Mouse (Mus musculus) T-cell, adult 2 months (primary cell): ENCODE data around the gene Acss3.

Experiments
- DNase-seq: peaks from one replicate; pipeline ENCODE4 v3.0.0; 2022; ENCODE audit warnings: low spot score

Acss3 gene

DNA sequence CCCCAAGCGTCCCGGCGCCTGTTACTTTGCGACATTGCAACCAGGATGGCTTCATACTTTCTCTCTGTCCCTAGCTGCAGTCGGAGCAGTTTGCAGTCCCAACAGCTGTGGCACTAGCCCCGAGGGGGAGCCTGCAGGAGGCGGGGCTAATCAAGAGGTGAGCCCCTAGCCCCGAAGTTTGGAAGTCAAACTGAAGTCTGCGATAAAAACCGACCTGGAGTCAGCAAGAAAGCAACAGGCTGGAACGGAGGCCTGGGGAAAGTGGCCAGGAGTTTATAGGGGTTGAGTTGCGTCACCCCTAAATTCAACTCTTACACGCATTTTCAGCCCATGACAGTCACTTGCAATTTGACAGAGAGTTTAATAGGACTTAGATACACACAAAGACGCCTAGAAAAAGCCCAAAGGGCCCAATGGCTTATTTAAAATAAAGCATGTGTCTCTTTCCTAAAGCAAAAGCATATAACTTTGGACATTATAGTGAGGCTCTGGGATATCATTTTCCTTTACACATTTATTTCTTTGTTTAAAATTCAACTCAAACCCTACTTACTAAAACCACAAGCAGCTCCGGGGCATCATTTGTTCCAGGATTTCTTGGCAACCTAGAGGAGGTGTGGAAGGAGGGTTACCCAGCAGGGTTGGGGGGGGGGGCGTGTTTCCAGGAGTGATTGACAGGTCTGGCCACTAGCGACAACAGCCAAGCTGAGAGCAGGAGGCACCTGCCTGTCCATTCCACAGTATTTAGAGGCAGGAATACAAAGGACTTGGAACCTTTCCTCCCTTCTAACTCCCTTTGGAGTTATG is at the start of gene Acss3:
Acss3 (minus strand) TSS at position 140 of the 807 bp plus-strand sequence.
- DNase-seq = no peak

DNA sequence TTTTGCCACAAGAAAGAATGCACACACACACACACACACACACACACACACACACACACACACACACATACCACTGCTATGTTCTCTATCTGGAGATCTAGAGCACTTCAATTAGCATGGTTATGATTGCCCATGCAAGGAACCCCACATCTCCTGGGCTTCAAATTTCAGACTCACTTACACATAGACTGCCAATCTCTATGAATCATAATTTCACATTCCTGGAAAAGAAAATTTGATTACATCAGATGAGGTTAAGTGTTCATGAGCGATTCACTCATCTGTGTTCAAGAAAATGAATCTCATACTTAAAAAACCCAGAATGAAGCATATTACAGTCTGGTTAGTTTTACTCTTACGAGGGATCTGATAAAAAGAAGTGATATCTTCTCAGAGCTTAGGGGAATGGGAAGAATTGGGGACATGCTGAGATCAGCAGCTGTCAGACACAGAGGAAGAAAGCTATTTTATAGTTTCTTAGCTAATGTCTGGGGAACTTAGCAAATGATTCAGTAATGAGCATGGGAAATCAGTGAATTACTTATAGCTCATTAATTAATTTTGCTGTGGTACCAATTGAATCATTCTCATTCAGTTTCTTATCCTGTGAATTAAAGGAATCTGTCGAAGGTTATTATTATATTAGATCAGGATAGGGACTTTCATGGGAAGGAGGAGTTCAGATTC is 48.7 kb upstream of the Acss3 start:
- no peak for DNase-seq

DNA sequence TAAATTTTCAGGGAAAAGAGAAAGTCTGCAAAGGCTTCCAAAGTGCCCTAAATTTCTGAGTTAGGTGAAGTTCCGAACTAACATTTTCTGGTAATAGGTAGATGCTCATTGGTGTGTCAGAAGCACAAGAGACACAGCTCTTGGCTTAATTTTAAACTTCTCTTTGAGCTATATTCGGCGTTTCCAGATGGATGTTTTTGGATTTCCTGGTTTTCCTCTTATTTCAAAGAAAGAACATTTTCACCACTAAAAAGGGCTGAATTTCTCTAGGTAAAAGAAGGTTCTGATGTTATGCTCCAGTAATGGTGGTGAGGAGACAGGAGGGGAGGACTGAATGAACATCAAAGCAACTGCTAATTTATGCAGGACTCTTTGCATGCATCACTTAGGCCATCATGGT is 43.0 kb upstream of the Acss3 start:
- DNase-seq = no peak

DNA sequence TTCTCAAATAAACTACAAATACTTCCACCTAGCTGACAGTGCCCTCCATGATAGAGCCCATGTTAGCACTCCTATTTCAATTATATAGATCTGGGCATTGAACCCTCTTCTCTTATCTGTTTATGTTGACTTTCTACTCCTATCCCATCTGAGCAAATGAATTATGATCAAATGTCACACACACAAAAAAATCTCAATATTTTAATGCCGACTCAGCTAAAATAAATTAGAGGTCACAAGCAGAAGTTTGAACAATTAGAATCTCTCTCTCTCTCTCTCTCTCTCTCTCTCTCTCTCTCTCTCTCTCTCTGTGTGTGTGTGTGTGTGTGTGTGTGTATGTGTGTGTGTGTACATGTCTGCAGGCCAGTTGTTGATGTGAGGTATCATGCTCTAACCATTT is 25.3 kb upstream of the Acss3 start:
- DNase-seq = no peak

DNA sequence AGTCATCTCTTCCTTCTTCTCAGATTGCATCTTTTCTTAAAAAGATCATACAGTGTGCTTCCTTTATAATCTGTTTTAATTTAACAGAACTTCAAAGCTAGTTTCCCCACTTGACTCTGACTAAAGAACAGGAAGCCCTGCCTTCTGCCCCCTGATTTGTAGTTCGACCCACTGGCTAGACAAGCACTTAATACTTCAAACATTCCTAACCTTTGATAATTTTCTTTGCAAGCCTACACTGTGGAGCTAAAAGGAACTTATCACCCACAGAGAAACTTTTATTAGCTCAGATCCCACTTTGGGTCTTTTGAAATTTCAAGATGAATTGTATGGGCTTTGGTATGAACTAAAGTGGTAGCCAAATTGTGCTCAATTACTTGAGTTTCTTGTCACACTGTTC is 20.5 kb upstream of the Acss3 start:
- no peak for DNase-seq

DNA sequence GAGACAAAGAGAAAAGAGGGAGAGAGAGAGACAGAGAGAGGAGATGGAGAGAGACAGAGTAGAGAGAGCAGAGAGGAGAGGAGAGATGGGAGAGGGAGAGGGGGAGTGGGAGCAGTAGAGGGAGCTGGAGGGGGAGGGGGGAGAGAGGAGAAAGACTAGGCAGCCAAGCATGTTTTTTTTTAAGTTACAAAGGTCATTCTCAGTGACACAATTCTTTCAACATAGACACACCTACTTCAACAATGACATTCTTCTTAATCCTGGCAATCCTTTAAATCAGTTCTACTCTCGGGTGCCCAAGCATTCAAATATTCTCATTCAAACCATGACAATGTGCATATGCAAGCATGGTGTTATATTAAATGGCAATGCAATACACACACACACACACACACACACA is 19.4 kb upstream of the Acss3 start:
- DNase-seq = no peak

DNA sequence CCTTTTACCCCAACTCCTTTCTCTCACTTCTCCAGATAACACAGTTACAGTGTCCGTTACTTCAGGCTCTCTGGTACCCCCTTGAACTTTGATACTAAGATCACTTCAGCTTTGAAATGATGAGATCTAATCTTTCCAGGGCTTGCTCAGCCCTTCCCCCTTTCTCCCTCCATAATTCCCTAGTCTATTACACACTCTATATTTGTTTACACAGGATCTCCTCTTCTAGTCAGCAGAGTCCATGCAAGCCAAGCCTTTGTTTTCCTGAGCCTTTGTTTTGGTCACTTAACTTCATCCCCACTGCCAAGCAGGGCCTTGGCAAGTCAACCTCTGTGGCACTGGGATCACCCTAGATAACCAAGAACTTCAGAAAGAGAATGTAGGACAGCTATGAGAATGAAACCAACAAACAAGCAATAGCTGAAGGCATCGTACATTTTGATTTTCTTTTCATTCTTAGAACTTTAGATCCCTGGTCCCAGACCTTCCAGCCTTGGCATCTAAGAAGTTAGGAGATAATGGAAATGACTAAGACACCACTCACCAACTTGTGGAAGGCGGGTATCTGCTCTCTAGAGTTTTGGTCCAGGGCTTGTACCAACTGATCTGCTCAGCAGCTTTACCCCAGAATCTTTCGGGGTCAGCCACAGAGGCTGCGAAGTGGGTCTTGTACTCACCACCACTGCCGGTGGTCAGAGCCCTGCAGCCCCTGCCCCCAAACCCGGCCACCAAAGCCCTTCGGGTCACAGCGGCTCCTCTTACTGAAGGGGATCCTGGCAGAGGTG is 532 bp downstream of the Acss3 start:
- no peak for DNase-seq

DNA sequence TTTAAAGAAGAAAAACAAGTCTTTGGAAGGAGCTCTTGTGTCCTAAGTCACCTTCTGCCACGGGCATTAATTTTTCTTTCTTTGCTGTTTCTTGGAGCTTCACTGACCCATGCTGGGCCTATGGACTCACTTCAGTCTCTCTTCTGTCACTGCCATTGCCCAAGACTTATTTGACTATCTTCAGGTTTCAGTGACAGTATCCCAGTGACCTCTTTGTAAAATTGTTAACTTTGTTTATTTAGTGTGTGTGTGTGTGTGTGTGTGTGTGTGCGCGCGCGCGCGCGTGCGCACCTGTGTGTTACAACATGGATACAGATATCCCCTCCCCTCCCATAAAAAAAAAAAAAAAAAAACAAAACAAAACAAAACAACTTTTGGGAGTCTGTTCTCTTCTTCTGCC is 2.2 kb downstream of the Acss3 start:
- DNase-seq = no peak

DNA sequence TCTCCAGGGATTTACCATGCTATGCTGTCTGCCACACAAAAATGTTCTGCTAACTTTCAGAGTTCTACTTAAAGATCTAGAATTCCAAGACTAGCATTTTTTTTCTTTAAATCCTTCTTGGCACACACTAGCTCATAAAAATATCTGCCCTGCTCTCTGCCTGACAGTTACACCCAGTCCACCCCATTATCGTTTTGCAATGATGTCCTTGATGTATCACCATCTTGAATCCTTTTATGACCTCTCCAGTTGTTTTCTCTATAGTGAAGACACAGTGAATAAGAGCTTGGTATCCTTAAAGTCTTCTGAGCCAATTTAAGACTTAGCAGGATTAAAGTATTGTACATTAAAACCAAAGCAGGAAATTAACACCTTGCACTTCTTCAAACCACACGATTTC is 4.3 kb downstream of the Acss3 start:
- DNase-seq = no peak

DNA sequence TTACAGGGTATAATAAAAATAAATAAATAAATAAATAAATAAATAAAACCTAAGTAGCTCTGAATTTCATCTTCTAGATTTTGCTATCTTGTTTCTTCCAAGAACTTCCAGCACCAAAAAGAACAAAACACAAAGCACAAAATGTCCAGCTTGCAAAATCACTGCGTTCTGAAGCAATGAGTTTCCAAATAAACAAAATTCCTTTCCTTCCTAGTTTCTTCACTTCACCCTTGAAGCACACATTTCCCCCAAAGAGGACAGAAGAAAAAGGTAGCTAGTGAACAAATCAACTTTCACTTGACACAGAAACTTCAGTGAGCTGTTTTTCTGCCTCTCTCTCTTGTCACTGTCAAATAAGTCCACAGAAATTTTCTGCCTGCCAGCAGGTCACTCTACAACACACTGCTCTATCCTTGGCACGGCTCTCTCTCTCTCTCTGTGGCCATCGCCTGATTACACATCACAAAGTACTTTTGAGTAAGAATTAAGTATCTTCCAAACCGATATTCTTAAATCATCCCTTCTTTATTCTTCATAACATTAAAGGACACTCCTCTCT is 6.7 kb downstream of the Acss3 start:
- DNase-seq = no peak

DNA sequence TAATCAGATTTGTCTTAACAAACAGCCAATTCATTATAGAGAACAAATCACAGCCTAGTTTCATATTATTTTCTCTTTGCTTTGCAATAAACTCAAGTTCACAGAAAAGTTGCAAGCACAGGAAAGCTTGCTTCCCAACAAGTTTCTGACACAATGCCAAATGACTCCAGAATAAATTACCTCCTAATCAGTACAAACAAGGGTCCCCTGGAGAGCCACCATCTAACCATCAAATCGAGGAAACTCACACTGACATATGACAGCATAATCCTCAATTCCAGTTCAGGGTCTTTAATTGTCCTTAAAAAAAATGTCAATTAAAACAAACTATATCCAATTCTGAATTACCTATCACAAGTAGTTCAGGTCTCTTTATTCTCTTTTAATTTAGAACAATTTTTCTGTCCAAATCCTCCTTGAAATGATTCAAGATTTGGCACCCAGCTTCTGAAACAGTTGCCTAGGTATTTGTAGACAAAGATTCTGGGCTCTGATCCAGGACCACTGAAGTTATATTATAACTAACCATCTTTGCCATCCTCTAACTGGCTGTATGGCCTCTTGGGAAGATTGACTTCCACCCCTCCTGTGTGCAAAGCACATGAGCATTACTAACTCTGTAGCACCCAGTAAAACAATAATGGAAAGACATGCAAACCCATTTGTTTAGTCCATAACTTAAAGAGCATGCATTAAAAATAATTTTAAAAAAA is 7.4 kb downstream of the Acss3 start:
- DNase-seq = no peak

DNA sequence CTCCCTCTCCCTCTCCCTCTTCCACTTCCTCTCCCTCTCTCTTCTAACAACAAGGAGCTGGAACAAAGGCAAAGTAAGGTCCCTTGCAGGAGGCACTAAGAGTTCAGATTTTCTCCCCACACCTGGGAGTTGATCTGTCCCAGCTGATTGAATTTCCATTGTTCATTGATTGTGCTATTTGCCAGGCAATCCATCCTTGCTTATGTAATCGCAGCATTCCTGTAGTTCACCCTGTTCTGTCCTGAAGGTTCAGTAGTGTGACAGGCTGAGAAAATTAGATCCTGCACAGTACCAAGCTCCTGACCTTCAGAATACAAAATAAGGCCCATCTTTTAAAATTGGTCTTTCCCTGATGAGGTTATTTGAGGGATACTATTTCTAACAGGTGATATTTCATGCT is 8.3 kb downstream of the Acss3 start:
- no peak for DNase-seq

DNA sequence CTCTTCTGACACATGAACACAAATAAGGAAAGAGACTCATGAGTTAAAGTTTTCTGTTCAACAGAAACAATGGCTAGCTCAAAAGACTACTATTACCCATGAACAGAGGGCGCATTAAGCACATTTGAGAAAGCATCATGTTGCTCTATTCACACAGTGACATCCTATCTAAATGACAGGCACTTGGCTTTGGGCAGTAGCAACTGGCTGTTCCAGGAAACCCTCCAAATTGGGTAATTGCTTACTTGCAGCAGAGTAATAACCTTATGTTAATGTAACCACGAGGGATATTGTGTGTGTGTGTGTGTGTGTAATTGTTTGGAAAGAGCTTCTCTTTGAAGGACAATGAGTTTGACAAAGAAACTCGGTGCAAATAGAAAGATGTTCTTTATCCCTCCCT is 29.0 kb downstream of the Acss3 start:
- no peak for DNase-seq

DNA sequence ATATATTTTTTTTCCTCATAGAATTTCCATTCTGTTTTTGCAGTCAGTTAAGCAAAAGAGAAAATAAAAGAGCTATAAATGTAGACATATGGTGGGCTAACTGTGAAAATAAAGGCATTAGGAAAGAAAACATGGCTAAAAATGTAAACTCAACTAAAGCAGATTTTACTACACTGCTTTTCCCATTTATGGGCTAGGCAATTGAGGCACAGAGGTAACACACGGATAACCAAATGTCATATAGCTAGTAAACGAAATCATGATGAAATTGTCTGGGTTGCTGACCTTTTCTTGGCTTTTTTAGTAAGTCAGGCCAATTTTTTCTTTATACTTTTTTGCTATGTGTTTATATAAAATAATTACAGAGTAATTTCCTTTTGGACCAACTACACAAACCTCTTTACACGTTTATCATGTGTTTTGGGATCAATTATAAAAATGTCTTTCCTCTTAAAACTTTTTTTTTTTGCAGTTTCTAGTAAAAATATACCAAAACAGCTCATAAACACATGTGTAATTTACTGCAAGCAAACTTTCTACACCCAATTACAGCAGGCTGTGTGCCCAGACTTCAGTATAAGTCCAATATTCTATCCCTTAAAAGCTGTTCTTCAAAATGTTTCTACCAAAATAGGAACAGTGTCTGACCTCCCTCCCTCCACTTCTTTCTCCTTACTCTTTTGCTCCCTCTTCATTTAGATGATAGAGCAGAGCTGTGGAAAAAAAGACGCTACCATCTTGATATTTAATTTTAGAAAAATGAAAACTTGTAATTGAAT is 69.4 kb downstream of the Acss3 start:
- DNase-seq = no peak

DNA sequence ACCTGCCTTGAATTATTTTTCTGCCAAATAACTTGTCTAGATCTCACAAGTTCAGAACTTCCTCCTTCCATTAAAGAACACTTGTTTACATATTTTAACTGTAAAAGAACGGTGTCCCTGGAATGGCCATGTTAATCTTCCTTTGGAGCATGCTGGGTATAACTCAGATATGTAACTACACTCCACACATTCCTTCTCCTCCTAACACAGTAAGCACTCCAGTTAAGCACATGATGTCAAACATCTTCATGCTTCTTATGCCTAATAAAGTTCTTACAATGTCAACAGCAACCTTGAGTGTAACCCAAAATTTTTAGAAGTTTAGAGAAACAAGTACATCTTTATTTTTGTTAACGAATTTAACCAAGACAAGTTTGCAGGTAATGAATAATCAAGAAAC is 73.0 kb downstream of the Acss3 start:
- DNase-seq = no peak

DNA sequence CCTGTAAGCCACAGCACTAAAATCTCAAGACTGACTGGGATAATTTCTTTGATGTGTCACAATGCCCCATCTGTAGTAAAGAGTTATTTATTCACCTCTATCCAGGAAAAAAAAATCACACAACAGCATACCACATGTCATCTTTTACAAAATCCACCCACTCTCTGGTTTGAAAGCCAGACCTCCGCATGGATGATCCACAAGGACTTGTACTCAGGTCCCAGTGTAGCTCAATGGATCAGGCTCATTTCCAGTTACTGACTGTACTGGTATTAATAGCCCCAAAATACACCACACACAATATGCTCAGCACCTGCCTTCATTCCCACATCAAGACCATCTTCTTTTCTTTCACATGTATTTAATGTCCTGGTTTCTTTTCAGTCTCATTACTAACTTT is 80.8 kb downstream of the Acss3 start:
- DNase-seq = no peak

DNA sequence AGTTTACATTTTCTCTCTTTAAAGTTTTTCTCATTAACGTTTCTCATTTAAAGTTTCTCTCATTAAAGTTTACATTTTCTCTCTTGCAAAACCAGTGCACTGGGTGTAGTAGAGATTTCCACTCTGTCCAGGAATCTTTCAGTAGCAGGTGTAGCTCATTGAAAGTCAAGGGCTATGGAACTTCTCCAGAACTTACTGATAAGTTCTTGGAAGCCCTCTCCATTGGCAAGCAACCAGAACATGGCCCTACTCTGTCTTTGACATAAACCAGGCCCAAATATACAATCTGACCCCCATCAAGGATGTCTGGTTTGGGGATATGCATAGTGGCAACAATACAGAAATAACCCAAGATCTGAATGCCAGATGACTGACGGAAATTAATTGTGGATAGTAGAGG is 82.6 kb downstream of the Acss3 start:
- no peak for DNase-seq

DNA sequence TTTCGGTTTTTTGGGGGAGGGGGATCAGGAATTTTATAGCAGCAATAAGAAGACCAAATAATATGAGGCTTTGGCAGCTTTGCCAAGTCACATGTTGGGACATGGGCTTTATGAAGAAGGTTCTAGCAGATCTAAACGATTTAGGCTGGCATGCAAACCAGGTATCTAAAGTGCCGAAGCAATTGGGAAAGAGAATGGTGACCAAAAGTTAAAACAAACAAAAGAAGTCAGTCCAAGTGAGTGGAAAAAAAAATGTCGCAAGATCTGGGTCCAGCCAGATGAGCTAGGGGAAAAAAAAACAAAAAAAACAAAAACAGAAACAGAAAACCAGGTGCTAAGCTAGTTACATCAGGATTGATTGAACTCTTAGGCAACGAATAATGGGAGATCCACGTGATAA is 83.1 kb downstream of the Acss3 start:
- no peak for DNase-seq

DNA sequence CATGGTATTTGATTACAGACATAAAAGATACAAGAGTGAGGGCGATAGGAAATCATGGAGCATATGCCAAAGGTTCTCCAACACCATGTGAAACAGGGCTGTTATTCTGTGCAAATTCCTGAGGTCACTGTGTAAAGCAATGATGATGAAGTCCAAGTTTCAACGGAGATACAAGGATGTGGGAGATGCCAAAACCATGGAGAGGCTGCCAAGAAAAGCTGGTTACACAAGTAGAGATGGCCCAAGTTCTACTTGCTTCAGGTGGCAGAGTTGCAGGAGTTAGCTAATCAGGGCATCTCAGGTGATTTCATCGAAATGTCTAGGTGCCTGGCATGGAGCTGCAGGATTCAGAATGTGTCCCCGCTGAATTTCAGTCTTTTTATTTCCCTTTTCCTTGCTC is 84.3 kb downstream of the Acss3 start:
- no peak for DNase-seq

DNA sequence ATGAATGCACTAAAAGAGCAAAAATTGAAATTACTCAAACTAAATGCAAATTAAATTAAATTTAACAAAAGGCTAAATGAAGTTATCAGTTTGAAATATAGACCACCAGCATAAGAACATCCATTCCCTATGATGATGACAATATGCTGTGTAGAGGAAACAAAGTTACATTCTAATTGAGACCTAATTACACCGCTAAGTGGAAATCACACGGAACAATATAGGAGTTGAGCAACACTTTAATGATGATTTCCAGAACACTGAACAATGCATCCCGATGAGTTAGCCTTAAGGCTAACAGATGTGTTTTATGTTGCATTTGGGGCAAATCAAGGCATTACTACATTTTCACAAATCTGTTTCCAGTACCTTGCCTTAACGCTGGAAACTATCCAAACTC is 99.2 kb downstream of the Acss3 start:
- DNase-seq = no peak

DNA sequence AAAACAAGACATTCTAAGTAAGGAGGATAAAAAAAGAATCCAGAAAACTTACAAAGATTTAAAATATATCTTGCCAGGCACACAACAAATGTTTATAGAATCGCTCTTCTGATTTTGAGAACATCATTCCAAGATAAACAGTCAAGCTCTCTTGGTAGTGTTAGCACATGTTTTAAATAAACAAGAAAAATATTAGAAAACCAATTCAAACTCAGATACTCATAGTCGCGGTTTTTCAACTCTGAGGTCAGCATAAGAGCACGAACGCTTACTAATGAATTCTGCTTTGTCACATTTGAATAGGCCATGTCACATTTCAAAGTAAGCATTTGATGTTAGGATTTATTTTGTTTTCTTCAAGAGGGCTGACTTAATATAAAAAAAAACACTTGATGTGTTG is 102.3 kb downstream of the Acss3 start:
- no peak for DNase-seq
